18 mouse cellular contexts compared by ENCODE assay signal in genomic region chr1:149238329-149239015, GRCm38 (mm10).
DNase-seq lines count a peak whose midpoint lies in the region; ATAC-seq lines count a peak whose summit lies in the region.
"Had no signal": no experiment of that assay in that cellular context is flagged by ENCODE, and none has a peak within 500 bp of the region (broad histone marks: within the 10 kb centered on the region; RNA-seq: fewer than 3 reads in every experiment).

No protein-coding gene starts in this region.

- 90% methylated on average over 1 of the region's 1 CpGs for WGBS in forebrain, embryonic 15.5 days
- 84% methylated on average over 1 of the region's 1 CpGs for WGBS in forebrain, embryonic 11.5 days
- WGBS in neural tube, embryonic 13.5 days, result 91% methylated on average over 1 of the region's 1 CpGs

- no peaks in the 10 kb centered on the region for H3K4me1 ChIP-seq in forebrain, embryonic 15.5 days
- no peaks in the 10 kb centered on the region for H3K4me1 ChIP-seq in forebrain, embryonic 11.5 days (replicated peaks; ENCODE audit: control insufficient read depth, insufficient read depth, low read length)
- H3K4me1 ChIP-seq in neural tube, embryonic 13.5 days (replicated peaks), result no peaks in the 10 kb centered on the region
- H3K4me1 ChIP-seq: heart, embryonic 12.5 days; limb, embryonic 10.5 days; liver, embryonic 12.5 days; lung, embryonic 15.5 days; megakaryocyte, embryonic 14.5 days had no signal

- no peaks in the 10 kb centered on the region for H3K36me3 ChIP-seq in forebrain, embryonic 15.5 days
- no peaks in the 10 kb centered on the region for H3K36me3 ChIP-seq in forebrain, embryonic 11.5 days (ENCODE audit: control insufficient read depth, insufficient read depth, low read length)
- H3K36me3 ChIP-seq in neural tube, embryonic 13.5 days, result no peaks in the 10 kb centered on the region
- H3K36me3 ChIP-seq: heart, embryonic 12.5 days; limb, embryonic 10.5 days; liver, embryonic 12.5 days; lung, embryonic 15.5 days had no signal

- 0 out of 2 replicates have a peak overlapping the region, but pooled peaks have one; percentile 59 for H3K27ac ChIP-seq in forebrain, embryonic 15.5 days (replicated peaks)
- H3K27ac ChIP-seq in forebrain, embryonic 11.5 days (ENCODE audit: low read depth, low read length), result no peak overlapping the region
- no peak overlapping the region for H3K27ac ChIP-seq in neural tube, embryonic 13.5 days (replicated peaks)
- H3K27ac ChIP-seq: kidney, postnatal 0 days; limb, embryonic 10.5 days; liver, embryonic 12.5 days; lung, embryonic 15.5 days had no signal

- no peak for ATAC-seq in forebrain, embryonic 15.5 days (replicated peaks)
- ATAC-seq in forebrain, embryonic 11.5 days (replicated peaks; ENCODE audit: low FRiP score), result no peak
- peak; percentile 56; the same call in 1 of the 2 replicates for ATAC-seq in neural tube, embryonic 13.5 days (ENCODE audit: low read depth)
- ATAC-seq: intestine, postnatal 0 days; liver, embryonic 12.5 days; Patski had no signal

- no peak overlapping the region for H3K4me3 ChIP-seq in forebrain, embryonic 15.5 days
- H3K4me3 ChIP-seq in forebrain, embryonic 11.5 days (ENCODE audit: low read depth, low read length), result no peak overlapping the region
- no peak overlapping the region for H3K4me3 ChIP-seq in neural tube, embryonic 13.5 days
- H3K4me3 ChIP-seq: heart, embryonic 12.5 days; limb, embryonic 10.5 days; liver, embryonic 12.5 days; lung, embryonic 15.5 days; megakaryocyte, embryonic 14.5 days had no signal

- H3K9ac ChIP-seq in forebrain, embryonic 15.5 days (replicated peaks), result no peak overlapping the region
- no peak overlapping the region for H3K9ac ChIP-seq in forebrain, embryonic 11.5 days (ENCODE audit: low read length)
- H3K9ac ChIP-seq in neural tube, embryonic 13.5 days, result no peak overlapping the region
- H3K9ac ChIP-seq: heart, embryonic 12.5 days; liver, embryonic 12.5 days; lung, embryonic 15.5 days had no signal

- H3K27me3 ChIP-seq in forebrain, embryonic 15.5 days, result no peaks in the 10 kb centered on the region
- H3K27me3 ChIP-seq in forebrain, embryonic 11.5 days (ENCODE audit: control insufficient read depth, insufficient read depth, low read length), result no peaks in the 10 kb centered on the region
- no peaks in the 10 kb centered on the region for H3K27me3 ChIP-seq in neural tube, embryonic 13.5 days
- H3K27me3 ChIP-seq: heart, embryonic 12.5 days; liver, embryonic 12.5 days; lung, embryonic 15.5 days; megakaryocyte, embryonic 14.5 days; Patski had no signal

- DNase-seq in forebrain, embryonic 11.5 days (ENCODE audit: low spot score), result no peak
- DNase-seq in neural tube, embryonic 10.5 days (ENCODE audit: extremely low spot score, low spot score), result no peak
- DNase-seq in cerebellum, postnatal 14 days, result peak; percentile 14 to 58
- no peak for DNase-seq in ovary, adult 18-20 months (ENCODE audit: low spot score)
- no peak for DNase-seq in ovary, postnatal 10 days (ENCODE audit: low spot score)
- DNase-seq: B cell, adult 2 months; heart, postnatal 36 days; spleen, adult 18-20 months had no signal

- no peaks in the 10 kb centered on the region for H3K9me3 ChIP-seq in forebrain, embryonic 15.5 days
- H3K9me3 ChIP-seq in forebrain, embryonic 11.5 days (ENCODE audit: control insufficient read depth, low read length), result no peaks in the 10 kb centered on the region
- H3K9me3 ChIP-seq in neural tube, embryonic 13.5 days, result no peaks in the 10 kb centered on the region
- H3K9me3 ChIP-seq: heart, embryonic 12.5 days; limb, embryonic 10.5 days; liver, embryonic 12.5 days; lung, embryonic 15.5 days; megakaryocyte, embryonic 14.5 days had no signal

- H3K4me2 ChIP-seq in forebrain, embryonic 15.5 days (replicated peaks), result no peak overlapping the region
- no peak overlapping the region for H3K4me2 ChIP-seq in forebrain, embryonic 11.5 days (ENCODE audit: low read depth, low read length, severe bottlenecking)
- no peak overlapping the region for H3K4me2 ChIP-seq in neural tube, embryonic 13.5 days
- H3K4me2 ChIP-seq: heart, embryonic 12.5 days; liver, embryonic 12.5 days; lung, embryonic 15.5 days had no signal

Comparison
In these comparisons a context has a peak if more than half of its experiments do, and no peak if none do; other contexts are left out.
1. DNase-seq: peak in cerebellum, postnatal 14 days (2 of 2); none in forebrain, embryonic 11.5 days (single experiment), neural tube, embryonic 10.5 days (single experiment), ovary, adult 18-20 months (single experiment) and ovary, postnatal 10 days (single experiment).